ENCODE assay signal across 7 mouse cellular contexts in genomic region chr3:87765091-87765490, GRCm38 (mm10). TPM values are rescaled to one million over a fixed set of nuclear protein-coding genes. Genes with fewer than 3 reads are reported as not detected.
A peak's percentile ranks its signal among the peaks of the same experiment; 100 is the strongest.
DNase-seq lines count a peak whose midpoint lies in the region; ATAC-seq lines count a peak whose summit lies in the region.

No protein-coding gene starts in this region.

- DNase-seq in R1 (ENCODE audit: low read depth, low spot score): peak; percentile 18
- peak; percentile 57 for DNase-seq in embryonic facial prominence, embryonic 11.5 days (ENCODE audit: low spot score)
- peak; percentile 71 for DNase-seq in limb, embryonic 11.5 days (ENCODE audit: low spot score)
- peak; percentile 62 to 74 for DNase-seq in thymus, postnatal 10 days (ENCODE audit: low spot score in 2 of 2)
- DNase-seq in left cerebral cortex, postnatal 4 days: no peak

- intact Hi-C loops in left cerebral cortex, postnatal 4 days (cut with DNase I): no loop called here

- ATAC-seq in embryonic facial prominence, embryonic 11.5 days (replicated peaks; ENCODE audit: insufficient number of reproducible peaks, low FRiP score, low TSS enrichment, low read depth): no peak
- ATAC-seq in hematopoietic stem cell, adult 5-6 weeks (replicated peaks in 1 of 2; ENCODE audit: insufficient read depth in 1 of 2, low FRiP score in 2 of 2, low TSS enrichment in 1 of 2, low read depth in 1 of 2, poor library complexity in 2 of 2, severe bottlenecking in 2 of 2): peak; percentile 84 to 88
- peak; percentile 63 for ATAC-seq in limb, embryonic 11.5 days (ENCODE audit: insufficient number of reproducible peaks, low FRiP score, low TSS enrichment, low read depth)
- no peak for ATAC-seq in midbrain, embryonic 12.5 days (ENCODE audit: low FRiP score, low read depth)

- no peaks in the 10 kb centered on the region for H3K9me3 ChIP-seq in embryonic facial prominence, embryonic 11.5 days (replicated peaks; ENCODE audit: control insufficient read depth, low read length)
- no peaks in the 10 kb centered on the region for H3K9me3 ChIP-seq in limb, embryonic 11.5 days (ENCODE audit: control insufficient read depth, low read length)
- H3K9me3 ChIP-seq in midbrain, embryonic 12.5 days: no peaks in the 10 kb centered on the region

- no peaks in the 10 kb centered on the region for H3K36me3 ChIP-seq in embryonic facial prominence, embryonic 11.5 days (replicated peaks; ENCODE audit: control insufficient read depth, insufficient read depth, low read depth, low read length)
- no peaks in the 10 kb centered on the region for H3K36me3 ChIP-seq in limb, embryonic 11.5 days (ENCODE audit: control insufficient read depth, insufficient read depth, low read length)
- no peaks in the 10 kb centered on the region for H3K36me3 ChIP-seq in midbrain, embryonic 12.5 days

- peak overlapping the region; percentile 13; the same call in 1 of the 2 replicates for H3K4me2 ChIP-seq in embryonic facial prominence, embryonic 11.5 days (ENCODE audit: low read depth, low read length)
- peak overlapping the region; percentile 24; the same call in 1 of the 2 replicates for H3K4me2 ChIP-seq in limb, embryonic 11.5 days (ENCODE audit: low read depth, severe bottlenecking)
- no peak overlapping the region for H3K4me2 ChIP-seq in midbrain, embryonic 12.5 days (replicated peaks)

- peaks cover 15% of the 10 kb centered on the region for H3K4me1 ChIP-seq in embryonic facial prominence, embryonic 11.5 days (ENCODE audit: control insufficient read depth, insufficient read depth, low read length)
- peaks cover 63% of the 10 kb centered on the region for H3K4me1 ChIP-seq in limb, embryonic 11.5 days (ENCODE audit: control insufficient read depth, insufficient read depth, low read length)
- H3K4me1 ChIP-seq in midbrain, embryonic 12.5 days: peaks cover 19% of the 10 kb centered on the region

- peak overlapping the region; percentile 13; the same call in 1 of the 2 replicates for H3K9ac ChIP-seq in embryonic facial prominence, embryonic 11.5 days (replicated peaks; ENCODE audit: low read length)
- H3K9ac ChIP-seq in limb, embryonic 11.5 days (ENCODE audit: low read length): 0 out of 2 replicates have a peak overlapping the region, but pooled peaks have one; percentile 4
- H3K9ac ChIP-seq in midbrain, embryonic 12.5 days (replicated peaks): no peak overlapping the region

- H3K4me3 ChIP-seq in embryonic facial prominence, embryonic 11.5 days (ENCODE audit: low read depth, low read length): no peak overlapping the region
- H3K4me3 ChIP-seq in limb, embryonic 11.5 days (ENCODE audit: low read depth, low read length): no peak overlapping the region
- no peak overlapping the region for H3K4me3 ChIP-seq in midbrain, embryonic 12.5 days

- H3K27me3 ChIP-seq in embryonic facial prominence, embryonic 11.5 days (ENCODE audit: control insufficient read depth, insufficient read depth, low read length): no peaks in the 10 kb centered on the region; the same call in 1 of the 2 replicates
- no peaks in the 10 kb centered on the region for H3K27me3 ChIP-seq in limb, embryonic 11.5 days (ENCODE audit: control insufficient read depth, insufficient read depth, low read length)
- peaks cover 74% of the 10 kb centered on the region for H3K27me3 ChIP-seq in midbrain, embryonic 12.5 days

- H3K27ac ChIP-seq in embryonic facial prominence, embryonic 11.5 days (replicated peaks; ENCODE audit: low read depth, low read length): peak overlapping the region; percentile 68
- peak overlapping the region; percentile 84 for H3K27ac ChIP-seq in limb, embryonic 11.5 days (replicated peaks; ENCODE audit: low read depth, low read length)
- 0 out of 2 replicates have a peak overlapping the region, but pooled peaks have one; percentile 39 for H3K27ac ChIP-seq in midbrain, embryonic 12.5 days (replicated peaks)

- 15% methylated on average over 10 of the region's 10 CpGs for WGBS in embryonic facial prominence, embryonic 11.5 days
- WGBS in limb, embryonic 11.5 days: 15% methylated on average over 10 of the region's 10 CpGs
- WGBS in midbrain, embryonic 12.5 days: 16% methylated on average over 10 of the region's 10 CpGs

RNA-seq across cellular contexts. Expression of gene Lrrc71, which starts 16.7 kb away (rescaled TPM):
- polyA plus RNA-seq in embryonic facial prominence, embryonic 11.5 days (2014; fragmentation: Nextera tagmentation; extraction: Ambion mirVana): 0.26 TPM in 1 of 2 replicates, not detected in the other
- total RNA-seq in hematopoietic stem cell, adult 5-6 weeks (2017): 0.06 and 0.40 TPM in 2 replicates
- polyA plus RNA-seq in limb, embryonic 11.5 days (2014; fragmentation: Nextera tagmentation; extraction: Ambion mirVana): 0.26 and 0.43 TPM in 2 replicates
- 0.62 and 0.73 TPM in 2 replicates for polyA plus RNA-seq in midbrain, embryonic 12.5 days (2016; fragmentation: Nextera tagmentation; extraction: Ambion mirVana)
- 1 to 10 TPM in 1 of 2 experiments, under 1 TPM in 1; 0.46 to 1.4 TPM for total RNA-seq in left cerebral cortex, postnatal 4 days (2021)

RNA-seq across cellular contexts. Expression of gene Ntrk1, which starts 29.9 kb away (rescaled TPM):
- polyA plus RNA-seq in embryonic facial prominence, embryonic 11.5 days (2014; fragmentation: Nextera tagmentation; extraction: Ambion mirVana): 7.4 and 8.1 TPM in 2 replicates
- total RNA-seq in hematopoietic stem cell, adult 5-6 weeks (2017): not detected in 2 replicates
- 0.21 and 0.44 TPM in 2 replicates for polyA plus RNA-seq in limb, embryonic 11.5 days (2014; fragmentation: Nextera tagmentation; extraction: Ambion mirVana)
- 3.0 and 3.9 TPM in 2 replicates for polyA plus RNA-seq in midbrain, embryonic 12.5 days (2016; fragmentation: Nextera tagmentation; extraction: Ambion mirVana)
- total RNA-seq in left cerebral cortex, postnatal 4 days (2021): under 1 TPM; 0.38 to 0.93 TPM

RNA-seq across cellular contexts. Expression of gene Insrr, which starts 31.7 kb away (rescaled TPM):
- polyA plus RNA-seq in embryonic facial prominence, embryonic 11.5 days (2014; fragmentation: Nextera tagmentation; extraction: Ambion mirVana): 0.86 and 0.94 TPM in 2 replicates
- 0.50 and 0.79 TPM in 2 replicates for total RNA-seq in hematopoietic stem cell, adult 5-6 weeks (2017)
- 0.12 and 0.26 TPM in 2 replicates for polyA plus RNA-seq in limb, embryonic 11.5 days (2014; fragmentation: Nextera tagmentation; extraction: Ambion mirVana)
- polyA plus RNA-seq in midbrain, embryonic 12.5 days (2016; fragmentation: Nextera tagmentation; extraction: Ambion mirVana): 1.2 TPM in 2 replicates
- total RNA-seq in left cerebral cortex, postnatal 4 days (2021): 1 to 10 TPM in 1 of 2 experiments, under 1 TPM in 1; 0.70 to 1.9 TPM

RNA-seq across cellular contexts. Expression of gene Pear1, which starts 59.0 kb away (rescaled TPM):
- 4.4 and 7.7 TPM in 2 replicates for polyA plus RNA-seq in embryonic facial prominence, embryonic 11.5 days (2014; fragmentation: Nextera tagmentation; extraction: Ambion mirVana)
- total RNA-seq in hematopoietic stem cell, adult 5-6 weeks (2017): 17.9 and 24.6 TPM in 2 replicates
- polyA plus RNA-seq in limb, embryonic 11.5 days (2014; fragmentation: Nextera tagmentation; extraction: Ambion mirVana): 9.4 and 11.3 TPM in 2 replicates
- 8.9 and 12.6 TPM in 2 replicates for polyA plus RNA-seq in midbrain, embryonic 12.5 days (2016; fragmentation: Nextera tagmentation; extraction: Ambion mirVana)
- total RNA-seq in left cerebral cortex, postnatal 4 days (2021): 10 to 100 TPM in 1 of 2 experiments, 1 to 10 TPM in 1; 8.0 to 11.5 TPM

Comparison
In these comparisons a context has a peak if more than half of its experiments do, and no peak if none do; other contexts are left out.
1. ATAC-seq: peak in hematopoietic stem cell, adult 5-6 weeks (2 of 2) and limb, embryonic 11.5 days (single experiment); none in embryonic facial prominence, embryonic 11.5 days (single experiment) and midbrain, embryonic 12.5 days (single experiment).
2. Peak in every context shown above with its lines, with median percentiles within 50 percentile points of each other: H3K27ac ChIP-seq.